Mouse (Mus musculus) granulocyte monocyte progenitor cell, adult 5-6 weeks (primary cell): ENCODE measurements around the gene Matn3. TPM values are rescaled to one million over a fixed set of nuclear protein-coding genes. Genes with fewer than 3 reads are reported as not detected.
"Not testable (repeated sequence)": the region's sequence is repeated elsewhere in the genome, so short reads cannot be mapped to it uniquely, and the experiment has no call there.

Source experiments
- ATAC-seq: replicated peaks from 2 replicates; pipeline ENCODE4 v1.8.0; 2016; ENCODE audit warnings: mild to moderate bottlenecking, moderate TSS enrichment, inconsistent platforms; ENCODE audit not compliant: poor library complexity, severe bottlenecking
- total RNA-seq, 2 experiments: library from RNA; stranded (forward) in 1 of 2; stranded (reverse) in 1 of 2; fragments of 200-712, 200-1000 nt in 1 of 2; fragments of >200 nt in 1 of 2; fragmentation: Nextera tagmentation in 1 of 2; gene quantifications; 2 replicates each; pipeline ENCODE4 v1.2.3; 2014 to 2017

Matn3 gene
- total RNA-seq, 2 experiments from 2014 or later, result not detected

DNA sequence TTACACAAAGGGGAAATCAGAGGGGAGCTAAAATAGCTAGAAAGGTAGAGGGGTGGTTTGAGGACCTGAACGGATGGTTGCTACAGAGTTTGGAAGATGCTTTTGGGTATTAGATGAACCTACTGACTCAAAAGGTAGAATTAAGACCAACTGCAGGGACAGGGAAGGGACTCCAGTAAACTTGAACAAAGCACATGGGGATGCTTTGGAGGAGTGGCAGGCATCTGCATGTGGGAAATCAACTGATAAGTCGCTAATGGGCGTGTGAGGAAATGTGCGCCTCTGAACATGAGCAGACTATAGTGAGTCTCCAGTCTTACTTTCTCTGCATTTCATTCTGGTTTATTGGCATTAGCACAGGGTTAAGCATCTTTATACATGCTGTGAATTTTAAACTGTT lies 16.6 kb upstream of the Matn3 start:
- no peak for ATAC-seq

- no peak for ATAC-seq
These were observed 12.4 kb upstream of the Matn3 start for GRCm38 (mm10) chr12:8935349-8935748.

GRCm38 (mm10) chr12:8936210-8936609 lies 11.5 kb upstream of the Matn3 start:
- ATAC-seq, result not testable (repeated sequence)

DNA sequence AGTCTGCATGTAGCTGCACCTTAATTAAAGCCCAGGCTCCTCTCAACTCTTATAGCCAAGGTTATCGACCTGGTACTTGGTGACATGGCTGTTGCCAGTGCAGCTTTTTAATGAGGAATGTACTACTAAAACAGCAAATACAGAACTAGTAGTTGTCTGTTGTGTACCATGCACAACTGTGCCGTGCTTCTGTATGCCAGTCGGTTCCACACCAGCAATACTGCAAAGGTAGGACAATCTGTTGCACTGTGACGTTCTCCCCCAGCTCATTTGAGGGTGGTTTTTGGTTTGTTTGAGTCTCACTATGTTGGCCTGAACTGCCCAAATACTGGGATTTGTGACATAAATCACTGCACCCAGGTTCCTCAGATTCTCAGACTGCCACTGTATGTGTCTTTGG lies 8.2 kb upstream of the Matn3 start:
- ATAC-seq, result no peak

GRCm38 (mm10) chr12:8940011-8941005 lies 7.4 kb upstream of the Matn3 start:
- no peak for ATAC-seq

GRCm38 (mm10) chr12:8941131-8941615 lies 6.6 kb upstream of the Matn3 start:
- no peak for ATAC-seq

DNA sequence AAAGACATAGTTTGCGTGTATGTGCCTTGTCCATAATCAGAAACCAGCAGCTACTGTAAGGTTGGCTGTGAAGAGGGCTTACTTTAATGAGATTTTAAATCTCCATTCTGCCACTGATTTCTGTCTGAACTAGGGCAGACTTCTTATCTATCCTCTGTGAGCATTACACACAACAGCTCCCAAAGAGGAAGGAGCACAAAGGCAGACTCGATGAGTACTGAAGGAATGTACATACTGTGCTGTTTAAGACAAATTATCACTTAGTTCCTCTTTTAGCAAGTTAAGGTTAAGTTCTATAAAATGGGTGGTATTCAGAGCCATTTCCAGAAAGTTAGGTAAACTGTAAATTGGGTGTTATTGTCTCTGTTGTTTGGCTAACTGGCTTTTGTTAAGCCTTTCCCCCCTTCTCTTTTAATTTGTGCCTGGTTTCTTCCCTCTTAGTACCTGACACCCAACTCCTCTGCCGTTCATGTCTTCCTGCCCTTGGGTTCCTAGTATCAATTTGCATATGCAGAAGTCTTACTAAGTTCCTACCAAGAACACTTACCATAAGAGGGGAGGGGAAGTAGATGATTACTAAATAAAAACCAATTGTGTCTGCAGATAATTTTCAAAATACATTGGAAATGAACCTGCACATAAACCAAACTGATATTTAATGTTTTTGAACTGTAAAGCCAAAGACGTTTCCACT lies 5.9 kb upstream of the Matn3 start:
- peak; percentile 80 for ATAC-seq

GRCm38 (mm10) chr12:8947163-8947562 lies 566 bp upstream of the Matn3 start:
- peak; percentile 43 for ATAC-seq

DNA sequence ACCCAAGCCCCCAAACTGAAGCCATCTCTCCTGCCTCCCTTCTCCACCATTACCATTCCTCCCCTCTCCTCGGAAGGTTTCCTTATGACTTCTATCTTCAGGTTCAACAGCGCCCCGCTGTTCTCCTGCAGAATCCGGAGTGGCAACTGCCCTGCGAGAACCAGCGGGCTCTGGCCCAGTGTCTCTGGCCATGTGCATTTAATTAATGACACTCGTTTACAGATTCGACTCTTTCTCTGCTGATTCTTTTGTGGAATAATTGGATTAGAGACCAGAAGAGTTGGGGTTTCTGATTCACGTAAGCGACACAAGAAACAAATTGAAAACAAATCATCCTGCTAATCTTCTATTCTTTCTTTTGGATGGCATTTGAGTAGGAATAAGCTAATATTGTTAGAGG lies 5.4 kb downstream of the Matn3 start:
- ATAC-seq, result no peak

DNA sequence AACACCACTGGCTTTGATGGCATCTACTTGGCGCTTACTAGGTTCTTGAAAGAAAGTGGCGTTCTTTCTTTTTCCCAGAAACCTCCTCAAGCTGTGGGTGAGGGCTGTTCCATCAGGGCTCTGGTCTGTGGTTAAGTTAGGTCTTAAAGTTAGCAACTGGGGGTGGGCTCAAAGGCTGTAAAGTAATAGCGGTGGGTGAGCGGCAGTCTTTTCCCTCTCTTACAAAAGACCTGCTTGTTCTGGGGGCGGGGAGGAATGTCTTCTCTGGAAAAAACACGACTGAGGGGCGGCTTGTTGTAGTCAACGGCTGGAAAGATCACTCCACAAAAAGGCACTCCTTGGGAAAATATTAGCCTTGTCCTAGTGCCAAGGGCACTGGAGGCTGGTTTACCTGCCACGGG lies 6.4 kb downstream of the Matn3 start:
- no peak for ATAC-seq

- no peak for ATAC-seq
These were observed 14.0 kb downstream of the Matn3 start for GRCm38 (mm10) chr12:8961607-8962316.

DNA sequence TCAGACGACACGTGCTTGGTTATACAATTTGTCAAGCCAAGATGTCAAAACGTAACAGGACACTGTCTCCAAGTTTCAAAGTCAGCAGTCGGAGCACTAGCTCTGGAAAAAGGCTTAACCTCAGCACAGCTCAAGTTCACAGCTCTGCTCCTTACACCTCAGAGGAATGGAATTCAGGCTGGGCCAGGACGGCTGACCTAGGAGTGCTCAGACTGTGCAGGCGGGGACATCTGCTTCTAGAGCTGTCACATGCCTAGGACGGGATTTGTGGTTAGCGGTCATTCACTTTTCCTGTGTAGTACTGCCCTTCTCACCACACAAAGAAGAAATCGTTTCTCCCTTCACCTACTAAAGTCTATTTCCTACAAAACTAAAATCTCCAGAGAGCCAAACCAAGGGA lies 22.1 kb downstream of the Matn3 start:
- ATAC-seq, result peak; percentile 78

- peak; percentile 88 for ATAC-seq
These were observed 26.2 kb downstream of the Matn3 start, which contains the start of gene Wdr35 for GRCm38 (mm10) chr12:8973820-8974465. TSS of gene Wdr35 (plus strand) at chr12:8973892.

DNA sequence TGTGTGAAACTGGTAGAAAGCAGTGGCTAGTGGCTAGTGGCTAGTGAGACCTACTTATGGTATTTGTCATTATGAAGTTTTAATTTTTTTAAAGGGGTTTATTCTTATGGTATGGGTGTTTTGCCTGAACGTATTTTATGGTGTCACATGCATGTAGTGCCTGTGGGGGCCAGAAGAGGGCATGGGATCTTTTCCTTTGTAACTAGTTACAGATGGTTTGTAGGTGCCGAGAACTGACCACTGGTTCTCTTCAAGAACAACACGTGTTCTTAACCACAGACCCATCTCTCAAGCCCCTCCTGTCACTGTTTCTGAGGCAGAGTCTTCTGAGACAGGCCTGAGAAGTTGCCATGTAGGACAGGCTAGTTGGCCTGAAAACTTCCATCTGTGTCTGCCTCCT lies 27.3 kb downstream of the Matn3 start:
- no peak for ATAC-seq

- peak; percentile 46 for ATAC-seq
These were observed 45.5 kb downstream of the Matn3 start for GRCm38 (mm10) chr12:8993231-8993630.

GRCm38 (mm10) chr12:8998318-8998717 lies 50.6 kb downstream of the Matn3 start:
- peak; percentile 58 for ATAC-seq

GRCm38 (mm10) chr12:9002038-9002648 lies 54.4 kb downstream of the Matn3 start:
- peak; percentile 89 for ATAC-seq

DNA sequence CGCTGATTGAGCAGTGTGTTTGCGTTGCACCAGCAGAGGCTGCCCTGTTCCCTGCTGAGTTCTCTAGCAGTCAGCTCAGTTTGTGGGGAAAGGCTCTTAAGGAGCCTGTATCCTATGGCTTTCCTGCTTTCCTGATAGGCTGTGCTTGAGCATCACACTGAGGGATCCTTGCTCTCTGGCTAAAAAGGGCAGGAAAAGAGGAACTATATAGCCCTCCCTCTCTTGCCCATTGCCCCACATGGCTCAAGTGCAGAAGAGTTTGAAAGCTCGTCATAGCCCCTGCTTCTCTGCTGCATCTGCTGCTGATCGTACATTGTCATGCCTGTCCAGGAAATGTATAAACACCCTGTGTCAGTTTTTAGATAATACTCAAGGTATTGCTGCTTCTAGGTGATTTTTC lies 59.4 kb downstream of the Matn3 start:
- ATAC-seq, result peak; percentile 87

GRCm38 (mm10) chr12:9007811-9008210 lies 60.1 kb downstream of the Matn3 start:
- no peak for ATAC-seq

- ATAC-seq, result no peak
These were observed 62.6 kb downstream of the Matn3 start for GRCm38 (mm10) chr12:9010311-9010710.
